Mouse (Mus musculus) heart, embryonic 11.5 days (tissue): ENCODE measurements at regions not wholly inside any gene's neighbourhood (a gene's known extent, or its start where the extent isn't known, plus 50 kb on each side); places are given as distances from the start of the nearest gene placed in this dataset.
"Not testable (repeated sequence)": the region's sequence is repeated elsewhere in the genome, so short reads cannot be mapped to it uniquely, and the experiment has no call there.

ENCODE experiments used
- ATAC-seq: fragments of 200-750 bp; cut with Nextera tagmentation; replicated peaks from 2 replicates; pipeline ENCODE4 v1.8.0; 2017; ENCODE audit warnings: moderate library complexity; ENCODE audit not compliant: insufficient number of reproducible peaks, low FRiP score, low TSS enrichment
- H3K27ac ChIP-seq: fragments of 300-500 bp; sonication (generic); 2 replicates; pipeline ENCODE4 v1.5.1; 2014; ENCODE audit warnings: mild to moderate bottlenecking, low read depth, low read length
- H3K27me3 ChIP-seq: fragments of 300-500 bp; sonication (generic); 2 replicates; pipeline ENCODE4 v1.6.1; 2014; ENCODE audit warnings: mild to moderate bottlenecking, low read length, mixed read lengths; ENCODE audit not compliant: control insufficient read depth, insufficient read depth
- H3K36me3 ChIP-seq: fragments of 300-500 bp; sonication (generic); 2 replicates; pipeline ENCODE4 v1.6.1; 2014; ENCODE audit warnings: mild to moderate bottlenecking, low read length, moderate library complexity, mixed read lengths; ENCODE audit not compliant: control insufficient read depth, insufficient read depth
- H3K4me1 ChIP-seq: fragments of 300-500 bp; sonication (generic); 2 replicates; pipeline ENCODE4 v1.6.1; 2014; ENCODE audit warnings: low read length; ENCODE audit not compliant: control insufficient read depth, insufficient read depth
- H3K4me2 ChIP-seq: fragments of 300-500 bp; sonication (generic); 2 replicates; pipeline ENCODE4 v1.6.1; 2014; ENCODE audit warnings: mild to moderate bottlenecking, moderate library complexity
- H3K4me3 ChIP-seq: fragments of 300-500 bp; sonication (generic); 2 replicates; pipeline ENCODE4 v1.5.1; 2014; ENCODE audit warnings: low read depth, low read length
- H3K9ac ChIP-seq: fragments of 300-500 bp; sonication (generic); 2 replicates; pipeline ENCODE4 v1.6.1; 2014; ENCODE audit warnings: mild to moderate bottlenecking, low read depth, low read length, moderate library complexity
- H3K9me3 ChIP-seq: fragments of 300-500 bp; sonication (generic); replicated peaks from 2 replicates; pipeline ENCODE4 v1.6.1; 2016; ENCODE audit warnings: low read length; ENCODE audit not compliant: control insufficient read depth
- WGBS: fragments of 180-500 bp; shearing (Covaris S2); extraction: QIAGEN DNeasy Blood & Tissue Kit; methylation state at CpG from one replicate; pipeline ENCODE4 v1.1.7; 2014; ENCODE audit not compliant: insufficient replicate concordance; 5-methylcytosine and 5-hydroxymethylcytosine counted together

- Histone ChIP-seq H3K9me3 (no peaks in the 10 kb centered on the region), H3K27me3 (no peaks in the 10 kb centered on the region), H3K27ac (no peak overlapping the region), H3K4me3 (no peak overlapping the region), H3K4me1 (no peaks in the 10 kb centered on the region), H3K4me2 (no peak overlapping the region), H3K9ac (no peak overlapping the region), H3K36me3 (no peaks in the 10 kb centered on the region)
- WGBS: 13% methylated on average over 3 of the region's 3 CpGs
- no peak for ATAC-seq
Measured at GRCm38 (mm10) chr2:107945837-107946451, 655.5 kb downstream of the Kcna4 start.

DNA sequence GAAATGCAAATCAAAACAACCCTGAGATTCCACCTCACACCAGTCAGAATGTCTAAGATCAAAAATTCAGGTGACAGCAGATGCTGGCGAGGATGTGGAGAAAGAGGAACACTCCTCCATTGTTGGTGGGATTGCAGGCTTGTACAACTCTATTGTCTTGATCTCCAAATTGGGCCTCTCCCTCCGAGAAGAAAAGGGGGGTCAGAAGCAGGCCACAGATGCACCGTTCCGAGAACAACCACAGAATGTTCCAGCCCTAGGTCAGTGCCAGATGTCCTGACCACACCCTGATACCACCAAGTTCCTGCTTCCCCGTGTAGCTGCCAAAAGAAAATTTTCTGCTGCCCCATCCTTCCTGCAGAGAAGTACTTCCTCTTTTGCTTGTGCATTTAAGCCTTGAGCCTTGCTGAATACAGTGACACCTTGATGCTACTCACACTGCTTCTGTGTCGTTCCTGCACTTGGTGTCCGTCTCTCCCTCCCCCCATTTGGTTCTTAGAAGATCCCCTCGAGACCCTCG lies 665.2 kb downstream of the Kcna4 start:
- not testable (repeated sequence) for H3K9ac ChIP-seq, ATAC-seq, H3K36me3 ChIP-seq, H3K4me3 ChIP-seq, H3K27ac ChIP-seq, H3K4me2 ChIP-seq, H3K27me3 ChIP-seq, H3K9me3 ChIP-seq, H3K4me1 ChIP-seq
- WGBS: 71% methylated on average over 9 of the region's 9 CpGs

DNA sequence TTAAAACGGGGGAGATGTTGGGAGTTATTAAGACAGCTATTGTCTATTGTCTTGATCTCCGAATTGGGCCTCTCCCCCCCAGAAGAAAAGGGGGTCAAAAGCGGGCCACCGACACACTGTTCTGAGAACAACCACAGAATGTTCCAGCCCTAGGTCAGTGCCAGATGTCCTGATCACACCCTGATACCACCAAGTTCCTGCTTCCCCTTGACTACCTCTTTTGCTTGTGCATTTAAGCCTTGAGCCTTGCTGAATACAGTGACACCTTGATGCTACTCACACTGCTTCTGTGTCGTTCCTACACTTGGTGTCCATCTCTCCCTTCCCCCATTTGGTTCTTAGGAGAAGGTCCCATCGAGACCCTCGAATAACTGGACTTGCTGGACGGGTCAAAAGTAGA lies 673.5 kb downstream of the Kcna4 start:
- not testable (repeated sequence) for ATAC-seq, H3K9me3 ChIP-seq, H3K4me3 ChIP-seq, H3K9ac ChIP-seq, H3K4me1 ChIP-seq, H3K4me2 ChIP-seq, H3K27ac ChIP-seq, H3K27me3 ChIP-seq, H3K36me3 ChIP-seq
- 81% methylated on average over 8 of the region's 8 CpGs for WGBS

DNA sequence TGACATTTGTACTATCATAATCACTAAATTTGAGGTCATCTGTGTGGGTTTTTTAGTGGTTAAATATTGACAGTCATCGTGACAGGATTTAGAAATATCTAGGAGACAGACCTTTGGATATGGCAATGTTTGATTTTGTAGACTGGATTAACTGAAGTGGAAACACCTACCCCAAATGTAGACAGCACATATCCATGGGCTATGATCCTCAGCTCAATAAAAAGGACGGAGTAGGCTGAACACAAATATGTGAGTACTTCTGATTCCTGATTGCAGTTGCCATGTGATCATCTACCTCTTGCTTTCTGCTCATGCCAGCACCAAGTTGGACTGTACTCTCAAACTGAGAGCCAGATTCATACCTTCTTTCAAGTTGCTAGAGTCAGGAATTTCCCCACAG lies 674.4 kb downstream of the Kcna4 start:
- Histone ChIP-seq H3K4me2 (no peak overlapping the region), H3K9ac (no peak overlapping the region), H3K4me1 (no peaks in the 10 kb centered on the region), H3K4me3 (no peak overlapping the region), H3K9me3 (no peaks in the 10 kb centered on the region), H3K27me3 (no peaks in the 10 kb centered on the region), H3K27ac (no peak overlapping the region), H3K36me3 (no peaks in the 10 kb centered on the region)
- ATAC-seq: no peak
- 81% methylated on average over 2 of the region's 2 CpGs for WGBS

DNA sequence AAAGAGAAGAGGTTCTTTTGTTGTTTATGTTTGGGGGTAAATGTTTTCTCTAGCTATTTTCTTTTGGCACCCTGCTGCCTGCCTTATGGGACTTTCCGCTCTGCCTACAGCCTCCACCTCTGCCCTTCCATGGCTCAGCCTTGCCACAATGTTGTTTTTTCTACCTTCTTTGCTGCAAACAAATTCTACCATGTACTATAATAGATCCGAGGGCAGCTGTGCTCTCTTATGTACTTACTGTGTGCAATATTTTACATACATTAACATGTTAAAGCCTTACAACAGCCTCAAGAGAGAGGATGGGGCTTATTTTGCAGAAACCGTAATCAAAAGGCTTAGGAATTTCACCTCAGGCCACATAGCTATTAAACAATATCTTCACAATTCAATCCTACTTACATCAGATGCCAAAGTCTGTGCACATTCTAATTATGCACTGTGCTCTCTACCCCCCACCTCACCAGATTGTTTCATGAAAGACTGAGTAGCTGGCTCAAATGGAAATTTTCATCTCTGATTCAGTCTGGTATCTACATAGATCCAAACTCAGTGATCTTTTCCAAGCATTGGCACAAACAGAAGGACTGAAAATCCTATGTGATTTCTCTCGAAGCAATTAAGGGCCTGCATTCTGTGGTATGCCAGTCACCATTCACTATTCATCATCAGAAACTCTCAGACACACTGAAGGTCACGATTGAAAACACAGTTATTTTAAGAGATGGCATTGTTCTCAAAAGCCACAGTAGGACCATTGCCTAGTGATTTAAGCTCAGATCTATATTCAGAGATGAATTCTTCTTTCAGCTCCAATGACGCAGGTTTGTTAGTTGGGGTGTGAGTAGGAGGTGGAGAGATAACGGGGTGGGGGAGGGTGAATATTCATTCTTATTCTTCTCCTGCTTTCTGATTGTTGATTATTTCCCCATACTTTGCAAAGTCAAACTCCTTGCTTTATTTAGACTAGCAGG lies 675.2 kb downstream of the Kcna4 start:
- Histone ChIP-seq H3K36me3 (no peaks in the 10 kb centered on the region), H3K27ac (no peak overlapping the region), H3K9me3 (no peaks in the 10 kb centered on the region), H3K4me2 (no peak overlapping the region), H3K4me1 (no peaks in the 10 kb centered on the region), H3K4me3 (no peak overlapping the region), H3K9ac (no peak overlapping the region), H3K27me3 (no peaks in the 10 kb centered on the region)
- no peak for ATAC-seq
- WGBS: 69% methylated on average over 7 of the region's 7 CpGs

- Histone ChIP-seq H3K4me3 (no peak overlapping the region), H3K27ac (no peak overlapping the region), H3K27me3 (no peaks in the 10 kb centered on the region), H3K36me3 (no peaks in the 10 kb centered on the region), H3K9me3 (no peaks in the 10 kb centered on the region), H3K4me2 (no peak overlapping the region), H3K4me1 (no peaks in the 10 kb centered on the region), H3K9ac (no peak overlapping the region)
- no peak for ATAC-seq
- 47% methylated on average over 2 of the region's 2 CpGs for WGBS
Measured at GRCm38 (mm10) chr2:107968526-107968925, 678.1 kb downstream of the Kcna4 start.

DNA sequence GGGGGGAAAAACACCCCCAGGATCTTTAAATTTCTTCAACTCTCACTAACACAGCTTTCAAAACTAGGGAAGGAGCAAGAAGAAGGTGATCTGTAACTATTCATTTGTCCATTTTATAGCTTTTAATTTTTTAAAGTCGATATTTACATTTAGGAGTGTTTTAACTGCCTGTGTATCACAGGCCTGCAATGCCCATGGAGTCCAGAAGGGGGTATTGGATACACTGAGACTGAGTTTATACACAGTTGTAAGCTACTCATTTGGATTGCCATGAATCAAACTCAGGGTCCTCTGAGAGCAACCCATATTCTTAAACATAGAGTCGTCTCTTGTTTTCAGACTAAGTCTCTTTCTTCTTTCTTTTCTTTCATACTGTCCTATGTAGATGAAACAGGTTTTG lies 679.1 kb downstream of the Kcna4 start:
- H3K27me3 ChIP-seq: no peaks in the 10 kb centered on the region
- no peak overlapping the region for H3K4me3 ChIP-seq
- 71% methylated on average over 2 of the region's 2 CpGs for WGBS
- no peak overlapping the region for H3K27ac ChIP-seq
- no peak overlapping the region for H3K9ac ChIP-seq
- H3K9me3 ChIP-seq: no peaks in the 10 kb centered on the region
- no peaks in the 10 kb centered on the region for H3K4me1 ChIP-seq
- no peaks in the 10 kb centered on the region for H3K36me3 ChIP-seq
- ATAC-seq: no peak
- no peak overlapping the region for H3K4me2 ChIP-seq

- ATAC-seq: no peak
- H3K4me1 ChIP-seq: no peaks in the 10 kb centered on the region
- no peak overlapping the region for H3K4me2 ChIP-seq
- H3K36me3 ChIP-seq: no peaks in the 10 kb centered on the region
- no peak overlapping the region for H3K4me3 ChIP-seq
- no peak overlapping the region for H3K9ac ChIP-seq
- WGBS: 58% methylated on average over 4 of the region's 4 CpGs
- H3K27me3 ChIP-seq: no peaks in the 10 kb centered on the region
- H3K27ac ChIP-seq: no peak overlapping the region
- H3K9me3 ChIP-seq: no peaks in the 10 kb centered on the region
Measured at GRCm38 (mm10) chr2:107973528-107973927, 683.1 kb downstream of the Kcna4 start.
